Mouse (Mus musculus): Measurements from ENCODE around the gene Leng9. TPM values are rescaled to one million over a fixed set of nuclear protein-coding genes. Genes with fewer than 3 reads are reported as not detected.

Gene Leng9
- polyA plus RNA-seq (2012; rRNA removed) (3.6 and 3.9 TPM in 2 replicates), polyA plus RNA-seq (2014; fragmentation: Nextera tagmentation; extraction: Ambion mirVana) (3.4 and 3.9 TPM in 2 replicates)

DNA sequence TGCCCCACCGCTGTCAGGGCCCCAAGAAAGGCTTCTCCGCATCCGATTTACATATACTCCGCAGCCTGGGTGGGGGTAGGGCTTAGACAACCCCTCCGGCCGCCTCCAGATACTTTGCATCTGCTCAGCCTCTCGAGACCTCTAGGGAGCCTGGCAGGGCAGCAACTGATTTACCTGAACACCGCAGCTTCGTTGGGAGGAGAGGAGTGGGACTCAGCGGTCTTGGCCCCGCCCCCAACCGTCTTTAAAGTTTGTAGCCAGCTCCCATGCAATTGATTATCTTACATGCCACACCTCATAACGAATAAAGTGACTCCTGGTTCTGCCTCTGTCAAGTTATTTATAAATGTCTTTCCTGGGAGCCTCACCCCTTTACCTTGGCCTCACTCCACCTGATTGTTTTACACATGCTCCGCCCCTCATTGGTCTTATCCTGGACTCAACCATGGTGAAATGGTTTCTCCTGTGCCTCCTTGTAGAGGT lies at the start of gene Leng9:
Leng9 (minus strand) TSS at position 316 of the 483 bp plus-strand sequence.
- no peak for TF ChIP-seq POLR2A (IDR thresholded peaks at IDR 0.05; ENCODE audit: borderline replicate concordance, extremely low read depth, insufficient read depth, insufficient read length)
- Histone ChIP-seq H3K27ac (replicated peaks; ENCODE audit: low read depth, low read length) (peak within 1 kb of the TSS; percentile 86), H3K27me3 (ENCODE audit: control insufficient read depth, insufficient read depth, low read length) (peaks cover 11% of the 10 kb centered on the region; the same call in 1 of the 2 replicates), H3K36me3 (ENCODE audit: control insufficient read depth, insufficient read depth, low read length) (peaks cover 45% of the 10 kb centered on the region), H3K9ac (ENCODE audit: low read depth, low read length, severe bottlenecking) (peak within 1 kb of the TSS; percentile 77), H3K4me3 (replicated peaks; ENCODE audit: low read length) (peak within 1 kb of the TSS; percentile 52), H3K4me1 (ENCODE audit: control insufficient read depth, insufficient read depth, low read length) (peaks cover 21% of the 10 kb centered on the region), H3K4me2 (replicated peaks; ENCODE audit: low read depth, low read length, severe bottlenecking) (peak within 1 kb of the TSS; percentile 68), H3K9me3 (ENCODE audit: control insufficient read depth, low read length) (no peaks in the 10 kb centered on the region)
- DNase-seq (ENCODE audit: low spot score), result no peak
- ATAC-seq (ENCODE audit: low FRiP score, low read depth), result no peak
- 4% methylated on average over 14 of the region's 14 CpGs for WGBS

- no peak overlapping the region for H3K9ac ChIP-seq (ENCODE audit: low read depth, low read length, severe bottlenecking)
- H3K4me1 ChIP-seq (ENCODE audit: control insufficient read depth, insufficient read depth, low read length), result no peaks in the 10 kb centered on the region
- ATAC-seq (ENCODE audit: low FRiP score, low read depth) (no peak), DNase-seq (ENCODE audit: low spot score) (peak; percentile 57)
- no peak overlapping the region for H3K4me3 ChIP-seq (replicated peaks; ENCODE audit: low read length)
- 33% methylated on average over 3 of the region's 3 CpGs for WGBS
- H3K36me3 ChIP-seq (ENCODE audit: control insufficient read depth, insufficient read depth, low read length), result no peaks in the 10 kb centered on the region
- H3K4me2 ChIP-seq (replicated peaks; ENCODE audit: low read depth, low read length, severe bottlenecking), result no peak overlapping the region
- H3K9me3 ChIP-seq (ENCODE audit: control insufficient read depth, low read length), result no peaks in the 10 kb centered on the region
- H3K27ac ChIP-seq (replicated peaks; ENCODE audit: low read depth, low read length), result no peak overlapping the region
- H3K27me3 ChIP-seq (ENCODE audit: control insufficient read depth, insufficient read depth, low read length), result no peaks in the 10 kb centered on the region
- no peak for TF ChIP-seq POLR2A (IDR thresholded peaks at IDR 0.05; ENCODE audit: borderline replicate concordance, extremely low read depth, insufficient read depth, insufficient read length)
Observed at GRCm38 (mm10) chr7:4178438-4178837, 28.3 kb upstream of the Leng9 start.

DNA sequence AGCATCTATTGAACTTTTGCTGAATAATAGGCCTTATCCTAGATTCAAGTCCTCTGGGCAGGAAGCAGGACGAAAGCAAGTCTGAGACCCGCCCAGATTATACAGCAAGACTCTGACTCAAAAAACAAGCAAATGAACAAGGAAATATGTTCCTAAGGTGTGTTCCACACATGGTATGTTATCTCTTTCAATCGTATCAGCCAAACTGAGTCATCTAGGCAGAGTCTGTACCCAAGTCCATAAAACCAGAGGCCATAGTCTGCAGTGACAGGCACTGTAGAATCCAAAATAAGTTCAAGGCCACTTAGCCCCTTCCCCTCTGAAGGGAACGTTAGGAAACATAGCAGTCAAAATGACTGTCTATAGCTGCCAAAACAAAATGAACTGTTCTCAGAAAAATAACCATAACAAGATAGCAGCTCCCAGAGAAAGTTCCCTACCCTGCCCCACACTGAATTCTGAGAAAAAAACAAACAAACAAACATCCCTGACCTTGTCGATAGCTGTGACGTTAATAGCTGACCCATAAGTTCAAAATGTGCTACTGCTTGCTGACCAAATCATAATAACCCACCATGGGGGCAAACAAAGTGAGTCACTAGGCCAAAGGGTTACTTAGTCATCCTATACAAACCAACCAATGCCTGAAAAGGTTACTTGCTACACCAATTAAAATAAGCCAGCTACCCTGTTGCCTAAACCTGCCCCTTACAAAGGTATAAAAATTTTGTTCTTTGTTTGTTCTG lies 20.2 kb upstream of the Leng9 start:
- no peaks in the 10 kb centered on the region for H3K36me3 ChIP-seq (ENCODE audit: control insufficient read depth, insufficient read depth, low read length)
- H3K4me2 ChIP-seq (replicated peaks; ENCODE audit: low read depth, low read length, severe bottlenecking), result no peak overlapping the region
- no peak for TF ChIP-seq POLR2A (IDR thresholded peaks at IDR 0.05; ENCODE audit: borderline replicate concordance, extremely low read depth, insufficient read depth, insufficient read length)
- 83% methylated on average over 6 of the region's 6 CpGs for WGBS
- ATAC-seq (ENCODE audit: low FRiP score, low read depth) (no peak), DNase-seq (ENCODE audit: low spot score) (no peak)
- no peak overlapping the region for H3K9ac ChIP-seq (ENCODE audit: low read depth, low read length, severe bottlenecking)
- H3K27me3 ChIP-seq (ENCODE audit: control insufficient read depth, insufficient read depth, low read length), result no peaks in the 10 kb centered on the region
- H3K4me3 ChIP-seq (replicated peaks; ENCODE audit: low read length), result no peak overlapping the region
- H3K27ac ChIP-seq (replicated peaks; ENCODE audit: low read depth, low read length), result no peak overlapping the region
- H3K4me1 ChIP-seq (ENCODE audit: control insufficient read depth, insufficient read depth, low read length), result peaks cover 2% of the 10 kb centered on the region
- H3K9me3 ChIP-seq (ENCODE audit: control insufficient read depth, low read length), result no peaks in the 10 kb centered on the region

- TF ChIP-seq POLR2A (IDR thresholded peaks at IDR 0.05; ENCODE audit: borderline replicate concordance, extremely low read depth, insufficient read depth, insufficient read length), result no peak
- Histone ChIP-seq H3K9me3 (ENCODE audit: control insufficient read depth, low read length) (no peaks in the 10 kb centered on the region), H3K4me3 (replicated peaks; ENCODE audit: low read length) (no peak overlapping the region), H3K9ac (ENCODE audit: low read depth, low read length, severe bottlenecking) (no peak overlapping the region), H3K27ac (replicated peaks; ENCODE audit: low read depth, low read length) (no peak overlapping the region), H3K27me3 (ENCODE audit: control insufficient read depth, insufficient read depth, low read length) (no peaks in the 10 kb centered on the region), H3K4me2 (replicated peaks; ENCODE audit: low read depth, low read length, severe bottlenecking) (no peak overlapping the region), H3K36me3 (ENCODE audit: control insufficient read depth, insufficient read depth, low read length) (no peaks in the 10 kb centered on the region), H3K4me1 (ENCODE audit: control insufficient read depth, insufficient read depth, low read length) (peaks cover 14% of the 10 kb centered on the region)
- ATAC-seq (ENCODE audit: low FRiP score, low read depth) (no peak), DNase-seq (ENCODE audit: low spot score) (no peak)
Observed at GRCm38 (mm10) chr7:4167098-4167497, 16.9 kb upstream of the Leng9 start.

DNA sequence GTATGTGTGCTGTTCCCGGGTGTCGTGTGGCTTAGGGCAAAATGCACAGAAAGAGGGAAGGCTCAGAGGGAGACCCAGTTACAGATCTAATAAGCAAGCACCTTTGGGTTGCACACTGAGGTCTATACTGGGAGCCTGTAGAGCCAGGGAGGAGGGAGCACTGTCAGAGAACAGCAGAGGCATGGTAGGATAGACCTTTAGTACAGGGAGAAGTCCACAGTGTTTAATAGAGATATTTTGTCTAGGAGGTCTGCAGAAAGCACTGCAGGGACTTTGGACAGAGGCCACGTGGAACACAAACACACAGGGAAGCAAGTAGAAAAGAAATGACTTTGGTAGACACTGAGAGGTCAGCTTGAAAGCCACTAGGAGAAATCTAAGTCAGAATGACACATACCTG lies 15.1 kb upstream of the Leng9 start:
- peak overlapping the region; percentile 87 for H3K27ac ChIP-seq (replicated peaks; ENCODE audit: low read depth, low read length)
- H3K4me1 ChIP-seq (ENCODE audit: control insufficient read depth, insufficient read depth, low read length), result peaks cover 14% of the 10 kb centered on the region
- no peak for TF ChIP-seq POLR2A (IDR thresholded peaks at IDR 0.05; ENCODE audit: borderline replicate concordance, extremely low read depth, insufficient read depth, insufficient read length)
- no peaks in the 10 kb centered on the region for H3K27me3 ChIP-seq (ENCODE audit: control insufficient read depth, insufficient read depth, low read length)
- H3K9me3 ChIP-seq (ENCODE audit: control insufficient read depth, low read length), result no peaks in the 10 kb centered on the region
- WGBS, result 8% methylated on average over 3 of the region's 3 CpGs
- H3K4me2 ChIP-seq (replicated peaks; ENCODE audit: low read depth, low read length, severe bottlenecking), result peak overlapping the region; percentile 86
- DNase-seq (ENCODE audit: low spot score) (no peak), ATAC-seq (ENCODE audit: low FRiP score, low read depth) (no peak)
- peaks cover 3% of the 10 kb centered on the region; the same call in 1 of the 2 replicates for H3K36me3 ChIP-seq (ENCODE audit: control insufficient read depth, insufficient read depth, low read length)
- H3K4me3 ChIP-seq (replicated peaks; ENCODE audit: low read length), result peak overlapping the region; percentile 66
- peak overlapping the region; percentile 28; the same call in 1 of the 2 replicates for H3K9ac ChIP-seq (ENCODE audit: low read depth, low read length, severe bottlenecking)
